Mouse (Mus musculus) lung, adult 2 months (tissue): ENCODE measurements around the gene Atp6v1g3.

Source experiments
- CTCF ChIP-seq: fragments of 200-500 bp; IDR thresholded peaks from 2 replicates; pipeline ENCODE4 v1.5.1; 2011; ENCODE audit warnings: mild to moderate bottlenecking, low read length, control low read depth; ENCODE audit not compliant: insufficient read depth
- POLR2A ChIP-seq: fragments of 200-500 bp; IDR thresholded peaks from 2 replicates; pipeline ENCODE4 v1.6.1; 2011; ENCODE audit warnings: low read depth, mild to moderate bottlenecking, control low read depth, low read length, borderline replicate concordance; ENCODE audit errors: extremely low read depth

GRCm38 (mm10) chr1:138233051-138233450 lies 40.5 kb upstream of the Atp6v1g3 start:
- TF ChIP-seq POLR2A (no peak), CTCF (no peak)
